Mouse (Mus musculus) ES-Bruce4 (cell line): ENCODE results near the gene Tmem176a.

ENCODE experiments used
- CTCF ChIP-seq: IDR thresholded peaks from one replicate; pipeline ENCODE4 v1.8.1; 2011; ENCODE audit warnings: low read depth, low read length
- POLR2A ChIP-seq: IDR thresholded peaks from one replicate; pipeline ENCODE4 v1.8.1; 2011; ENCODE audit warnings: low read length; ENCODE audit not compliant: insufficient read depth

DNA sequence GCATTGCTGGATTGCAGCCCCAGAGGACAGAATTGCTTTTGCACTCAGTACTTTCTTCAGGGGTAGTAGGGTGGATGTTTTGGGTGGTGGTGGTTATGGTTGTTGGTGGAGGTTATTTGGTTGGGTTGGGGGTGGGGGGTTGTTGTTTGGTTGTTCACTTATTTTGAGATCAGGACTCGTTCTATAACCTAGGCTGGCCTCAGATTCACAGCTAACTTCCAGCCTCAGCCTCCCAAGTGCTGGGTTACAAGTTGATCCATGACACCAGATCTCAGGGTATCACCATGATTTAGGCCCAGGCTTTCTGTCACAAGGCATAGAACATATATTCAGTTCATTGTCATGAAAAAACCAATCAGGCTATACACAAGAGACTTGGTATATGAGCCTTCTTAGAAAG lies 20.1 kb downstream of the Tmem176a start:
- no peak for TF ChIP-seq POLR2A
- TF ChIP-seq CTCF: no peak
